Mouse (Mus musculus): ENCODE data around the gene Krt33a. TPM values are rescaled to one million over a fixed set of nuclear protein-coding genes. Genes with fewer than 3 reads are reported as not detected.
A peak's percentile ranks its signal among the peaks of the same experiment; 100 is the strongest.

Gene Krt33a
- total and polyA plus RNA-seq, 3 experiments = not detected

- H3K9ac ChIP-seq (ENCODE audit: control insufficient read depth, low read depth, low read length, poor library complexity, severe bottlenecking) = no peak overlapping the region
- H3K27me3 ChIP-seq (ENCODE audit: control insufficient read depth in 1 of 2, insufficient read depth in 2 of 2, low read length in 2 of 2) = no peaks in the 10 kb centered on the region
- no peak overlapping the region for H3K4me3 ChIP-seq (ENCODE audit: control insufficient read depth in 1 of 2, insufficient read depth in 1 of 2, low read depth in 2 of 2, low read length in 2 of 2)
- no peaks in the 10 kb centered on the region for H3K4me1 ChIP-seq (ENCODE audit: control insufficient read depth in 1 of 2, insufficient read depth in 2 of 2, low read length in 2 of 2)
- TF ChIP-seq NRF1 (IDR thresholded peaks at IDR 0.05; ENCODE audit: insufficient read depth, low read depth, low read length, poor library complexity, severe bottlenecking) (no peak), CHD2 (IDR thresholded peaks at IDR 0.05; ENCODE audit: low read length) (no peak), HCFC1 (IDR thresholded peaks at IDR 0.05; ENCODE audit: low read depth, low read length) (no peak)
- H3K36me3 ChIP-seq (ENCODE audit: control insufficient read depth in 1 of 2, insufficient read depth in 2 of 2, low read length in 2 of 2) = no peaks in the 10 kb centered on the region
- no peaks in the 10 kb centered on the region for H3K9me3 ChIP-seq (replicated peaks; ENCODE audit: insufficient read depth, low read length)
- no peak overlapping the region for H3K27ac ChIP-seq (ENCODE audit: control insufficient read depth, low read depth, low read length)
- no peaks in the 10 kb centered on the region for H3K79me2 ChIP-seq (ENCODE audit: control insufficient read depth, insufficient read depth, low read length, poor library complexity)
- no peak for DNase-seq (ENCODE audit: low read depth, low spot score)
Measured at GRCm38 (mm10) chr11:100010682-100011081, 5.3 kb downstream of the Krt33a start.

- DNase-seq (ENCODE audit: low read depth, low spot score) = no peak
- Histone ChIP-seq H3K9ac (ENCODE audit: control insufficient read depth, low read depth, low read length, poor library complexity, severe bottlenecking) (no peak overlapping the region), H3K4me1 (ENCODE audit: control insufficient read depth in 1 of 2, insufficient read depth in 2 of 2, low read length in 2 of 2) (no peaks in the 10 kb centered on the region), H3K79me2 (ENCODE audit: control insufficient read depth, insufficient read depth, low read length, poor library complexity) (no peaks in the 10 kb centered on the region), H3K9me3 (replicated peaks; ENCODE audit: insufficient read depth, low read length) (no peaks in the 10 kb centered on the region), H3K27me3 (ENCODE audit: control insufficient read depth in 1 of 2, insufficient read depth in 2 of 2, low read length in 2 of 2) (no peaks in the 10 kb centered on the region), H3K27ac (ENCODE audit: control insufficient read depth, low read depth, low read length) (no peak overlapping the region), H3K36me3 (ENCODE audit: control insufficient read depth in 1 of 2, insufficient read depth in 2 of 2, low read length in 2 of 2) (no peaks in the 10 kb centered on the region), H3K4me3 (ENCODE audit: control insufficient read depth in 1 of 2, insufficient read depth in 1 of 2, low read depth in 2 of 2, low read length in 2 of 2) (no peak overlapping the region)
- TF ChIP-seq JUND (IDR thresholded peaks at IDR 0.05; ENCODE audit: low read depth, low read length) (no peak), NRF1 (IDR thresholded peaks at IDR 0.05; ENCODE audit: insufficient read depth, low read depth, low read length, poor library complexity, severe bottlenecking) (no peak), UBTF (IDR thresholded peaks at IDR 0.05; ENCODE audit: borderline replicate concordance, insufficient read depth, low read depth, low read length) (no peak), ZC3H11A (IDR thresholded peaks at IDR 0.05; ENCODE audit: low read depth, low read length) (no peak), POLR2AphosphoS5 (IDR thresholded peaks at IDR 0.05; ENCODE audit: borderline replicate concordance, low read depth, low read length) (no peak)
Measured at GRCm38 (mm10) chr11:100008336-100008735, 7.7 kb downstream of the Krt33a start.

- H3K4me1 ChIP-seq (ENCODE audit: control insufficient read depth in 1 of 2, insufficient read depth in 2 of 2, low read length in 2 of 2) = no peaks in the 10 kb centered on the region
Measured at GRCm38 (mm10) chr11:100006624-100007023, 9.4 kb downstream of the Krt33a start.

More at GRCm38 (mm10) chr11:100006624-100007023, 9.4 kb downstream of the Krt33a start:
- Histone ChIP-seq H3K9ac (ENCODE audit: control insufficient read depth, low read depth, low read length, poor library complexity, severe bottlenecking) (no peak overlapping the region), H3K4me3 (ENCODE audit: control insufficient read depth in 1 of 2, insufficient read depth in 1 of 2, low read depth in 2 of 2, low read length in 2 of 2) (no peak overlapping the region), H3K27me3 (ENCODE audit: control insufficient read depth in 1 of 2, insufficient read depth in 2 of 2, low read length in 2 of 2) (no peaks in the 10 kb centered on the region), H3K9me3 (replicated peaks; ENCODE audit: insufficient read depth, low read length) (no peaks in the 10 kb centered on the region), H3K27ac (ENCODE audit: control insufficient read depth, low read depth, low read length) (no peak overlapping the region), H3K36me3 (ENCODE audit: control insufficient read depth in 1 of 2, insufficient read depth in 2 of 2, low read length in 2 of 2) (no peaks in the 10 kb centered on the region), H3K79me2 (ENCODE audit: control insufficient read depth, insufficient read depth, low read length, poor library complexity) (no peaks in the 10 kb centered on the region)
- DNase-seq (ENCODE audit: low read depth, low spot score) = peak; percentile 32
- TF ChIP-seq SMC3 (IDR thresholded peaks at IDR 0.05; ENCODE audit: low read depth, low read length) = peak; percentile 28
- TF ChIP-seq RAD21 (IDR thresholded peaks at IDR 0.05; ENCODE audit: low read depth, low read length) = peak; percentile 5; the same call in 1 of the 2 replicates
- TF ChIP-seq BHLHE40 (IDR thresholded peaks at IDR 0.05; ENCODE audit: borderline replicate concordance, low read depth, low read length) = no peak
- TF ChIP-seq TBP (IDR thresholded peaks at IDR 0.05; ENCODE audit: low read depth, low read length) = no peak
- TF ChIP-seq MYC (IDR thresholded peaks at IDR 0.05; ENCODE audit: low read depth, low read length) = no peak
- TF ChIP-seq EP300 (IDR thresholded peaks at IDR 0.05; ENCODE audit: low read depth in 1 of 2, low read length in 2 of 2) = no peak
- peak; percentile 42 to 52 (median 52) for TF ChIP-seq CTCF (IDR thresholded peaks at IDR 0.05 in 2 of 3, conservative IDR thresholded peaks at IDR 0.05 in 1 of 3; ENCODE audit: control insufficient read depth in 1 of 3, insufficient read depth in 1 of 3, low read depth in 2 of 3, low read length in 3 of 3, poor library complexity in 1 of 3, severe bottlenecking in 1 of 3)
